Mouse (Mus musculus) cerebellum, adult 11-12 months (tissue): Measurements from ENCODE around the gene Car5a.
A peak's percentile ranks its signal among the peaks of the same experiment; 100 is the strongest.

Source experiments
- DNase-seq: peaks from one replicate; pipeline ENCODE4 v3.0.0; 2022

Car5a gene

DNA sequence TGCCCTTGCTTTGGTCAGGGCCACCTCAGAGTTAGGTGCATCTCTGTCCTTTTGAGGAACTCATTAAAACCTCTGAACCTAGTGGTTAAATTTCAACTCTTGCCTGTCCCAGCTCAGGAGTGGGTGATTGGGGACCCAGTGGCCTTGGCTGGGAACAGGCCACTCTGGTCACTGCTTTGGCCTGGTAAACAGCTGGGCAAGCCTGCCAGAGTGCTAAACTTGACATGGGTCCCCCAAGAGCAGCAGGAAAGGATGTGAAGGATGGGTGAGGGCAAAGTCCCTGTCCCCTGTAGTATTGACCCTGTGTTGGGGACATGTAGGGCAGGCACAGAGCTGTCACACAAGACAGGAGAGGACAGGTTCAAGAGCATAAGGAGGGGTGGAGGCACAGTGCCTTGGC, at the start of gene Car5a:
Car5a (minus strand) TSS at position 74 of the 400 bp plus-strand sequence.
- DNase-seq, result no peak

DNA sequence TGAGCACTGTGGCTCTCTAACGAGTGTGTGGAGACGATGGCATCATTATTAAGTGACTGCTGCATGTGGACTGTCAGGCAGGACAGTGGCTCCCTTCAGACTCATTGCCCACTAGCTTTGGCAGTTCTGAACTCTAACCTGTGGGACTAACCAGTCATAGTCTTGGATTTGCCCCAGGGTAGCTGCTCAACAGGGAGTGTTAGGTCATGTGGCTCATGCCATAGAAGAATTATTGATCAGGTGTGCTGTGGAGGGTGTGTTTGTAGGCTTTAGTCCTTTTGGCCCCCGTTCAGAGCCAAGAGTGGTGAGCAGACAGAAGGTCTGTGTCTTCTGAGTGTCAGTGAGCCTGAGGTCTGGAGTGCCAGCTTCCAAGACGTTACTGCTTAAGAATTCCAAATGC, 48.2 kb upstream of the Car5a start:
- no peak for DNase-seq

DNA sequence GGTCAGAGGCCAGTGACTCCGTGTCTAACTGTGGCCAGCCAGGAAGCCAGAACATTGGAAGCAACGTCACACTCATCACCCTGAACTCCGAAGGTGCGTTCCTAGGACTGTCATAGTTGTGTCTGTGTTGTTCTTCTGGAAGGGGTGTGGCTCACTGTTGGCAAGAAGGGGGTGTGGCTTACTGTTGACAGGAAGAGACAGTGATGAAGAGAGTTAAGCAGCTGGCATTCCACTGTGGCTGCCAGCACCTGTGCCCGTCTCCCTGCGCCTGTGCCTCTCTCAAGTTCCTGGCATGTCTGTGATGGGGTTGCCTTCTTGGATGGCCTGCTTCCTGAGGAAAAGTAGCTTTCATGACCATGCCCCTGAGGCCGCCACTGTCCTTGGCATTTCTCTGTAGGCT, 46.9 kb upstream of the Car5a start:
- no peak for DNase-seq

DNA sequence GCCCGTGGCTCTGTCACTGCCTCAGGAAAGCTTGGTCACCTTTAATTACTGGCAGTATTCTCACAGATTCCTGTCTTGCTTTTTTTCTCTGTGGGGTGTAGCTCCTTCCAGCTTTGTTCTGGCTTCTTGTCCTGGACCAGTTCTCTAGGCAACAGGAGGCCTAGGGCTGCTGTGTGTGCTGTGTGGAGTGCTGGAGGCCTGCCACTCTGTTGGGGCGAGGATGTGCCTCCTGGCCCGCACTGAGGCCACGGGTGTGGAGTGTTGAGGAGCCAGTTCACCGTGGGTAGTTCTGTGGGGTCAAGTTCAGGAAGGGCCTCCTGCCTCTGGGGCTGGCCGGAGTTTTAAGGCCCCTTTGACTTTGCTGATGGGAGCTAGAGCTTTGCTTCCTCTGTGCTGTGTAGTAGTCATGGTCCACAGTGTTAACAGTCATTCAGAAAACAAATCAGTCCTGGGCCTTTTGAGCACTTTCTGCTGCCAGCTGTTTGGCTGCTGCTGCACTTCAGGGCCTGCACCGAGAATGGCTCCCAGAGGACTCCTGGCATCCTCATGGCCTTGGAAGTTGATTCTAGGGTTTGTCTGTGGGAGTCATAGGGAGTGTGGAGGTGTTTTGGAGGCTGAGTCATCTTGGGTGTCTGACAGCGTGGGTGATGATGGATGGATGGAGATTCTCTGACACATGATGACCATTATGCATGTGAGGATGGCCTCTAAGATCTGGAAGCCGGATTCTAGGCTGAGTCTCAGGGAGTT, 46.0 kb upstream of the Car5a start:
- no peak for DNase-seq

DNA sequence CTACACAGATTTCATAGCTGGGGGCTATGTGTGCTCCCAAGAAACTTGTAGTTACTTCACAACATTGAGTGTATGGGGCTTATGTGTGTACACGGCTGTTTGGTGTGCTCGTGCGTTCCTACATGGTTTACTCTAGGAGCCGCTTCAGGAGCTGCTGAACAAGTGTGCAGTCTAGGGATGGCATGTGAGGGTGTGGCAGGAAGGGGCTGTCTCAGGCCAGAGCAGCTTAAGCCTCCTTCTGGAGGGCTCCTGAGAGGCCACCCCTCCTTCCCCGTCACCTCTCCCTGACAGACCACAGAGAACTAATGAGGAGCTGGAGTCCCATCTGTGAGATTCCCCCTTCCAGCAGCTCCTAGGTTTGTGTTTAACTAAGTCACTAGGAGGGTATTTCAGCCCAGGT, 43.2 kb upstream of the Car5a start:
- DNase-seq, result no peak

DNA sequence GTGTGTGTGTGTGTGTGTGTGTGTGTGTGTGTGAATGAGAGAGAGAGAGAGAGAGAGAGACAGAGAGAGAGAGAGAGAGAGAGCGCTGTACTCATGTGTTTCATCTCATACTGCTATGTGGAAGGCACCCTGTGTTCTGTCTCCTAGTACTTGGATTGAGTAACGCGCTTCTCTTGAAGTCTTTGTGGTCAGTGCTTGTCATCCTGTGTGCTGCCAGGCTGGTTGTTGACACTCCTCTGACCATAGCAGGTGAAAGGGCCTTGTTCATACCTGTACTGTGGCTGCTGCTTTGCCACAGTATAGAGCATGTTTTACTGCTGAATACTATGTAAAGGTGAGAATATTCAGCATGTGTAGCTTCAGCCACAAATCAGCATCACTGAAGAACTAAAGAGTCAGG, 41.0 kb upstream of the Car5a start:
- DNase-seq, result no peak

DNA sequence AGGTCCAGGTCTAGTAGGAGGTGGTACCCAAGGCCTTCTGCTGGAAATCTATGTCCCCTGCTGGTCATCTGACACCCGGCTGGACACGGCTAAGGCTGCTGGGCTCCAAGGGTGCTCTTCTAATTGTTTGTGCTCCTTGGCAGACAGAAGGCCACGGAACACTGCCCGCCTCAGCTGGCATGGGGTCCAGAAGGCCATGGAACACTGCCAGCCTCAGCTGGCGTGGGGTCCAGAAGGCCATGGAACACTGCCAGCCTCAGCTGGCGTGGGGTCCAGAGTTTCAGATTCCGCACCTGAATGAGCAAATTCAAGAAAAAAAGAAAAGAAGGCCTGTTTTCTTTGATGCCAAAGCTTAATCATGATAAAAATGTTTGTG, 36.8 kb upstream of the Car5a start:
- DNase-seq, result no peak

DNA sequence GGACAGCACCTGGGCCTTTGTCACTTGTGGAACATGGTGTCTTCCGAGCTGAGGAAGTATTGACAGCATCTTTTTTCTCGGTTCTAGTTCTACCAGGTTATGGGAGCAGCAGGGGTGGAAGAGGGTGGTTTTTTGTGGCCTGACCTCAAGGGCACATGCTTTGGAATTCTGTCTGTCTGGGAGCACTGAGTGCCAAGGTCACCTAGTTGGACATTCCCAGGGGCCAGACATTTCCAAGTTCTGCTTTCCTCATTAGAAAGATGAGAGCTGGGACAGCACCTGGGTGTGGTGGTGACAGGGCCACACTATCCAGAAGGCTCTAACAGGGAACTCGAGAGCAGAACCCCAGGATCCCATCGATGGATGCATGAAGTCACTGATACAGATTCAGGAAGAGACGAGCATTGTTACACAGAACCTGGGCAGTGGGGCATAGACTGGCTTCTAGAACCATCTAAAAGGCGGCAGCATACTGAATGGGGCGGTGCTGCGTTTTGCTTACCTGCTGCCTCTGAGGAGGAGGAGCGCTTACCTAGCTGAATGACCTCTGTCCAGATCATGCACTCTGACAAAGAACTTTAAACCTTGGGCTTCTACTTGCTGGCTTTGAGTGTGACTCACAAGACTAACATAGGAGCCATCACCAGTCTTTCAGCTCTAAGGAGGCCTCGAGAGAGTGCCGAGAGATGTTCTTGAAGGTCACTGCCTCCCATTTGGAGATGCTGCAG, 36.3 kb upstream of the Car5a start:
- no peak for DNase-seq

DNA sequence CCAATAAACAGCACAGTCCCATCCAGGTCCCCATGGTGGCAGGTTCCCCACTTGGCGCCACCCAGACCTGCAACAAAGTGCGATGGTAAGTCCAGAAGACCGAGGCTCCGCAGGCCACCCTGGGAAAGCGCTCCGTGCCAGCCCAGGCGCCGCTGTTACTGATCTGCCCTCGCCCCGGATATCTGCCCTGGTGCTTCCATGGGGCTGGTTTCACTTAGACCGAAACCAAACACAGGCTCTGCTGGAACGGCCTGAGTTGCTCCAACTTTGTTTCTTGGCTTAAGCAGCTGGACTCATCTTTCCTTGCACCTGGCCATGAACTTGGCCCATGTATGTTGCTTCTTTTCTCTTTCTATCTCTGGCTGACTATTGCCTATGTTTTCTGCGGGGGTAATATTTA, 34.0 kb upstream of the Car5a start:
- no peak for DNase-seq

DNA sequence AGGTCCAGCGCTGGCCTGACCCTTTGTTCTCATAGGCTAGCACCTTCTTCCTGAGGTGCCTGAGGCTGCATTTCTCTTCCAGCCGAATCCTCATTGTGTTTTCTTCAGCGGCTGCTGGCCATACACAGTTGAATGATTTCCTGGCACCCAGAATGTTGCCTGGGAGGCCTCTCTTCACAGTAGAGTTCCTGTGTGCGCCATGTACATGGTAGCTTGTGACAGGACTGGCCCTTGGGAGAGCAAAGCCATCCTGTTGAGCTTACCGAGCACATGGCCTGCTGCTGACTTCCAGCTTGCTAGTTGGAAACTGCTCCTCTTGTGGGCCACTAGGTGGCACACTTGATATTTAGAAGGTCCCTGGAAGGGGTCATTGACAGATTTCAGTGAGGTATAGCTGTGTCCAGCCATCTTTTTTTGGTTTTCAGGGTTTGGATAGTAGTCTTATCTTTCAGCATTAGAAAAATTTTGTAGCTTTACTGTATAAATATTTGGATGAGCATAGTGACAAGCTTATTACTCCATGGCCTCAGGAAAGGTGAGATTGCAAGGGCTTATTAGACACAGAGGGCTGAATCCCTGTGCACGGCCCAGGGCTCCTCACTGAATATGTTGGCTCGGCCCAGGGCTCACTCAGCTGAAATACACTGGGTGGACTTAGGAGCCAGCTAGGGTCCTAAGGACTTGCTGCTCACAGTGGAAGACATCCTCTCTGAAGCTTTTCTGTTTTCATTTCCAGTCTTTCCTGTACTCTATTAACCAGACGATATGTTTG, 33.3 kb upstream of the Car5a start:
- DNase-seq, result peak; percentile 50

DNA sequence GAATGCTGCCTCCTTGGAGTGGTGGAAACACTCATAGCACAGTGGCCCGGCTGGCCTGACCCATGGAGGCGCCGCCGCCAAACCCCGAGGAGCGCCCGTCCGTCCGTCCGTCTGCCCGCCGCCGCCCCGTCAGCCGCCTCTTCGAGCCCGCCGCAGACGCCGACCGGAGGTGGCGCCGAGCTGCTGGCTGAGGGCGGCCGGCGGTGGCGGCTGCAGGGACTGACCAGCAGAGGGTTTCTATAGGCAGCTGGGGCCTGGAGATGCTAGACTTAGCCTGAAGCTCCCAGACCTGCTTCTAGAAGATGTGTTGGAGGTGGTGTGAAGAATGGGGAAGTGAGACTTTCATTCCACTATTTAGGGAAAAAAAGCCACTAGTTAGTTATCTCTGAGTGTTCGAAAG, 29.2 kb upstream of the Car5a start:
- no peak for DNase-seq

DNA sequence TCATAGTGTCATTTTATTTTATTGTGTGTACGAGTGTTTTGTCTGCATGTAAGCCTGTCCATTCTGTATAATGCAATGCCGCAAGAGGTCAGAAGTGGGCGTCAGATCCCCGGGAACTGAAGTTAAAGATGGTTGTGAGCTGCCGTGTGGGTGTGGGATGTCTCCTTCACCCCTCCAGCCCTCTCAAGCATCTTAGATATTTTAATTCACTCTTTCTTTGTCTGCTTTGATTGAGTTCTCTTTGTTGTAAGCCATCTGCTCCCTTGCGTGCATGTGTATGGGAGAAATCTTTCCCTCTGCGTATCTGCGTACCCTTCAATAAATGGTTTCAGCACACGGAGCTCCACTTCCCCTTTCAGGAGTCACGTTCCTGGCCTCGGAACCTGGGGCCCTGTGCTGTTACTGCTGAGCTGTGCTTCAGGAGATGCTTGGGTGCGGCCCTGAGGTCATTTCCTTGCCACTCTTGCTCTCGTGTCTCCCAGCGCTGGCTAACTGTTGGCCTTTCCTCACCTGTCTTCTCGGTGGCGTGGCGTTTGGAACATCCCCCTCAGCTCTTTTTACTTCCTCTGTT, 26.9 kb upstream of the Car5a start:
- DNase-seq, result no peak

DNA sequence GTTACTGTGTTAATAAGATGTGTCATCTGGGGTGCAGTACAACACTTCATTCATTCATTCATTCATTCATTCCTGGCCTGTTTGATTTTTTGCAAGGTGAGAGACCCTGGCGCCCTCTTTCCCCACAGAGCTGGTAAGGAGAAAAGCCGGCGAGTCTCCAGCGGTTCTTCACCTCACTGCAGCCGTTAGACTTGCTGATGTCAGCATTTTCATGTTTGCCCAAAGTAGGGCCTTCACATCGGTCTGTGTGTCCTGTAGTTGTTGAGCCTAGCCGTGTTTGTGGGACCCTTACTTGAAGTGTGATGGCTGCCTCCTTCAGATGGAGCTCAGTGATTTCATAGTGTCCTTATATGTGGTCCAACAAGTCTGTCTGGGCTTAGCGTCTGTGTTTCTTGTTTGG, 25.5 kb upstream of the Car5a start:
- DNase-seq, result no peak

DNA sequence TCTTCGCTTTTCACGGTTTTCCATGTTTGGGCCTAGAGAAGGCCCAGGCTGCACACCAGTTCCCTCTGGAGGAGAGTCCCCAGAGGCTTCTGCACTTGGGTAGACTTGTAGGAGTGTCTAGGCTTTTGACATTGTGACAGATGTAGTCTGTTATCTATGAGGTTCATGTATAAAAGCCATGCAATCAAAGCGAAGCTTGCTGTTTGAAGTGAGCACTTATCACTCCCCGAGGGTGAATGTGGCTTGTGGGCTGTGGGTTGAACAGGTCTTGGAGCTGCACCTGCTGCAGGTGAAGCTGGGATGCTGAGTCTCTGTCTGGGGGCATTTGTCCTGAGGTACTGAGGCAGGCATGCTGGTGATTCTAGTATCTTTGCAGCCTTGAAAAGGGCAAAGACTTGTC, 23.8 kb upstream of the Car5a start:
- DNase-seq, result no peak

DNA sequence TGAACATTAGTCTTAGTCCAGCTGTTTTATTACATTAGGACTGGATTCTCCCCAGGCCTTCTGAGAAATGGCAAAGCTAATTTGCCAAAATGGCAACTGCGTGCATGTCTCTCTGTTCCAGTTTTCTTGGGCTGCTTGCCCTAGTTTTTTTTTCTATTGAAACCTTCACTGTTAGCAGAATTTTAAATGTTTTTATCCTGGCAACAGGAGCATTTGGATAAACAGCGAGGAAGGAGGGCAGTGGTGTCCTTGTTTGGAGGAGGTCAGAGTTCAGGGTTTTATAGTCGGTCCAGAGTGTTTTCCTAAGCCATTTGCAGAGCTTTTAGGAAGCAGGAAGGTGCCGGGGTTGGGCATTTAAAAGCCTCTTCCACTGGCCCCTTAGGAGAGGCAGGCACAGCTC, 23.3 kb upstream of the Car5a start:
- DNase-seq, result no peak

DNA sequence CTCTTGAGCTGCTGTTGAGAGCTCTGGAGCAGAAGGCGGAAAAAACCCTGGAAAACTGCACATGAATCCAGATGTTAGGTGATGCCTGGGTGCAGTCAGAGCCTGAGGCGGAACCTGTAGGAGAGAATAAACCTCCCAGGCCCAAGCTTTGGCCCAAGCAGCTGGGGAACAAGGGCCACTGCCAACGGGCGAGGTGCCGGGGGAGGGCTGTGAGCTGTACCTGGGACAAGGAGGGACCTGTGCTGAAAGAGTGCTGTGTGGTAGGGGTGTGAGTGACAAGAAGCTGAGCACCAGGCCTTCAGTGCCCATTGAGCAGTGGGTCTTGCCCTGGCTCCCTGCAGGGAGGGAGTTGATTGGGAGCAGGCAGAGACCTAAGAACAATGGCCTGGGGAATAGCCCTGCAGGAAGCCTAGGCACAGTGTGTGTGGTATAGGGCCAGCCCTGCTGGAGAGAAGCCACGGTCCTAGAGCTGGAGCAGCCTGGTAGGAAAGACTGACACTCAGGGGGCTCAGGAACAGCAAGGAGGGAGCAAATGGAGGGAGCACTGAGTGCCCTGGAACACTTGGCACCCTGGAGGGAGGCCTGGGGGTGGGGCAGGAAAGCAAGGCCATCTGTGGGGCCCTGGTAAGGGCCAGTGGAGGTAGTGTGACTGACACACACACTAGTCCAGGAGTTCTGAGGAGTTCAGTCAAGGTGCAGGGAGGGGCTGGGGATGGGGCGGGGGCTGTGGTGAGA, 22.2 kb upstream of the Car5a start:
- DNase-seq, result no peak

DNA sequence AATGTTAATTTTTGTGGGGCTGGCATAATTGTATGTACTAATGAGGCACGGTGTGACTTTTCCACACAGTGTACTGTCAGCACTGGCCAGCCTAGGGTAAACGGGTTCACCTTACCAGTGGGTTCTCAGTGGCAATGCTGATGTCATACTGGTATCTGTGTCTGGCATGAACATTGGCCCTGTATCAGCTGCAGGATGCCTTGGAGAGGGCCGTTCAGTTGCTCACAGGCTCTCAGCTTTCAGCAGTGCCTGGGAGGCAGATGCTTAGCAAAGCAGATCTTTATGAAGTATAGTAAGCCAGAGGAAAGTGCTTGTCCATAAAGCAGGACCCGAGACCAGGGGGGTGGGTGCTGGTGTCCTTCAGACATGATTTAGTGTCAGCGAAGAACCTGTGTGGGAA, 21.4 kb upstream of the Car5a start:
- no peak for DNase-seq

DNA sequence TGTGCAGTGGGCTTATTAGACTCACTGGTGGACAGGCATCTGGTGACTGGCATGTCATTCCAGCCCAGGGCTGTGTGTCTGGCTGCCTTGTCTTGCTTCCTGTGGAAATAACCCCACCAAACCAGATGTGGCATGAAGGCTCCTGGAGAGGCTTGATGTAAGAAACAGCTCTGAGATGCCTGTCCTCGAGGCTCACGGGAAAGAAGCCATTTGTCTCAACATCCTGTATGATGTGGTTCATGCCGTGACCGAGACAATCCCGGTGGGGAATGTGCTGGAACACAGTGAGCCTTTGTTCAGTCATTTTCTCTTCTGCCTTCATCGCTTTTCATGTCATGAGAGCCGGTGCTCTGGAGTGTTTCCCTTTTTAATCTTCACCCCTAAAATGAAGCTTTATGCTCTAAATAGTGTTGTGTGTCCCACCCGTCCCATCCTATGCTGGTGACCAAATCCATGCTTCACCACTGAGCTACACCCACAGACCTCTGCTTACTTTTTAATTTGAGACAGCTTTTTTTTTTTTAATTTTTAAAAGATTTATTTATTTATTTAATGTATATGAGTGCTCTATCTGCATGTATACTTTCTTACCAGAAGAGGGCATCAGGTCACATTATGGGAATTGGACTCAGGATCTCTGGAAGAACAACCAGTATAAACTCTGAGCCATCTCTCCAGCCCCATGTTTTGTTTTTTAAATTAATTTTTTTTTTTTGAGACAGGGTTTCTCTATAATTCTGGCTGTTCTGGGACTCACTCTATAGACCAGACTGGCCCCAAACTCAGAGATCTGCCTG, 20.2 kb upstream of the Car5a start:
- DNase-seq, result no peak

DNA sequence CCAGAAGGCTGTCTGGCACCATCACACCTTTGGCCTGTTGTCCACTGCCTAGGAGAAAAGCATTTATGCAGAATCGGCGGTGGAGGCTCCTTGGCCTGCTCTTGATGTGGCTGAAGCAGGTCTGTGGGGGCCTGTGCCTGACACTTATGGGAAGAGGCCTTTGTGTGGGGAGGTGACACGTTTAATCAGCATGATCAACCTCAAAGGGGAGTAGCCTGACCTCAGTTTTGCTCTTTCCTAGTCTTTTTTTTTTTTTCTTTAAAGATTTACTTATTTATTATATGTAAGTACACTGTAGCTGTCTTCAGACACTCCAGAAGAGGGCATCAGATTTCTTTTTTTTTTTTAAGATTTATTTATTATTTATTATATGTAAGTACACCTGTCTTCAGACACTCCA, 18.2 kb upstream of the Car5a start:
- DNase-seq, result no peak

DNA sequence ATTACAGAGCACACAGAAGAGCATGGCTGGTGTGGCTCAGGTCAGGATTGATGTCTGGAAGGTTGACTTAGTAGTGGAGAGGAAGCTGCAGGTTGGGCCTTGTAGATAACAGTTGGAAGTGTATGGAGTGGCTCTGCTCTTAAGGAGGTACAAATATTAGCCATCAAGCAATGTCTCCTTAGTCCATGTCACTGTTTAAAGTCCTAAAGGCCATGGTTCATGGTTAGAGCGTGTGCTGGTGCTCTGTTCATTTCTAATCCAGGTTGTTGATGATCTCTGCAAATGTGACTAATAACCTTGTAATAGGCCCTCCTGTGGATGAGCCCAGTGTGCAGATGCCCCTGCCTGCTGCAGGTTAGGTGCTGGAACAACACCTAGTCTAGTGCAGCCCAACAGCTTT, 13.7 kb upstream of the Car5a start:
- DNase-seq, result no peak

DNA sequence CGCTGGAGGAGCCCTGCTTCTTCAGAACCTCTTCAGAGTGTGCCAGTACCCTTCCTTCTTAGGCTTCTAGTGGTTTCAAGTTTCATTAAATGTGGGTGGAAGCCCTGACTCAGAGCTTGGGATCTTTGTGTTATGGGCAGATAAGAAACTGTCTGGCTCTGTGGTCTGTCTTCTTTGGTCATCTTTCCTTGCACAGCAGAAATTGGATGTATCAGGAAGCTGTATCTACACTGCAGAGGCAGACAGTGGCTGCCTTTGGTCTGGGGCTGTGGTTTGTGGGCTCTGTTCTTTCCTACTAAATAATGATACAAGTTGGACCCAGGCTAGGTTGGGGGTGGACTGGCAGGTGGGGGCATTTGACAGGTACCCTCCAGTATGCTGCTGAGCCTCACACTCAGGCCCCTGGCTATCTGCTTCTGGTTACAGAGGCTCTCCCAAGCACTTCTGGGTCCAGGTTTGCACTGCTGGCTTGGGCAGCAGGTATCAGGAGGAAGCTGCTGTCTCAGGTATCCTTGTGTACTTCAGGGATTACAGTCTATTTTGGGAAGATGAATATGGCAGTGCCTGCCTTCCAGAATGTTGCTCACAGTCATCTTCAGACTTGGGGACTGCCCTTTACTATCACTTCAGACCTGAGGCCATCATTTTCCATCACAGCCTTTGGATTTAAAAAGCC, 11.3 kb upstream of the Car5a start:
- no peak for DNase-seq
